Mouse (Mus musculus) lung, adult 2 months (tissue): ENCODE measurements at regions not wholly inside any gene's neighbourhood (a gene's known extent, or its start where the extent isn't known, plus 50 kb on each side); places are given as distances from the start of the nearest gene placed in this dataset.

Experiments
- CTCF ChIP-seq: fragments of 200-500 bp; IDR thresholded peaks from 2 replicates; pipeline ENCODE4 v1.5.1; 2011; ENCODE audit warnings: mild to moderate bottlenecking, low read length, control low read depth; ENCODE audit not compliant: insufficient read depth
- POLR2A ChIP-seq: fragments of 200-500 bp; IDR thresholded peaks from 2 replicates; pipeline ENCODE4 v1.6.1; 2011; ENCODE audit warnings: low read depth, mild to moderate bottlenecking, control low read depth, low read length, borderline replicate concordance; ENCODE audit errors: extremely low read depth

- TF ChIP-seq CTCF (no peak), POLR2A (no peak)
Measured at GRCm38 (mm10) chr13:113433456-113433855, 140.5 kb downstream of the BC067074 start.
